Mouse (Mus musculus) kidney, adult 2 months (tissue): Measurements from ENCODE around the gene Rbfox1.

Experiments used
- CTCF ChIP-seq: fragments of 200-500 bp; conservative IDR thresholded peaks from 2 replicates; pipeline ENCODE4 v1.5.1; 2011; ENCODE audit warnings: low read depth, mild to moderate bottlenecking, control low read depth, low read length, moderate library complexity, mixed read lengths; ENCODE audit not compliant: insufficient read depth, insufficient read length
- POLR2A ChIP-seq: fragments of 200-500 bp; IDR thresholded peaks from one replicate; pipeline ENCODE4 v1.6.1; 2011; ENCODE audit warnings: low read depth, low read length, control low read depth

- TF ChIP-seq CTCF = no peak
- TF ChIP-seq POLR2A = no peak
Measured at GRCm38 (mm10) chr16:6103713-6104112, 218.6 kb downstream of the Rbfox1 start.
